Mouse (Mus musculus) midbrain, embryonic 14.5 days (tissue): ENCODE measurements around the gene Gm45213. TPM values are rescaled to one million over a fixed set of nuclear protein-coding genes. Genes with fewer than 3 reads are reported as not detected.
"Not testable (repeated sequence)": the region's sequence is repeated elsewhere in the genome, so short reads cannot be mapped to it uniquely, and the experiment has no call there.

Experiments
- ATAC-seq: fragments of 200-750 bp; cut with Nextera tagmentation; 2 replicates; pipeline ENCODE4 v1.8.0; 2017; ENCODE audit warnings: moderate number of reproducible peaks, moderate library complexity; ENCODE audit not compliant: low FRiP score, low TSS enrichment
- DNase-seq: peaks from one replicate; pipeline ENCODE4 v3.0.0-alpha.2; 2015
- H3K27ac ChIP-seq: fragments of 300-500 bp; sonication (generic); replicated peaks from 2 replicates; pipeline ENCODE4 v1.5.1; 2014; ENCODE audit warnings: mild to moderate bottlenecking, low read depth, low read length, moderate library complexity
- H3K27me3 ChIP-seq: fragments of 300-500 bp; sonication (generic); 2 replicates; pipeline ENCODE4 v1.6.1; 2014; ENCODE audit warnings: low read length, control low read depth, mixed read lengths; ENCODE audit not compliant: control insufficient read depth, insufficient read depth
- H3K36me3 ChIP-seq: fragments of 300-500 bp; sonication (generic); 2 replicates; pipeline ENCODE4 v1.6.1; 2014; ENCODE audit warnings: low read length, control low read depth; ENCODE audit not compliant: control insufficient read depth, insufficient read depth
- H3K4me1 ChIP-seq: fragments of 300-500 bp; sonication (generic); 2 replicates; pipeline ENCODE4 v1.6.1; 2014; ENCODE audit warnings: mild to moderate bottlenecking, antibody characterized with exemption, low read length, control low read depth; ENCODE audit not compliant: control insufficient read depth, insufficient read depth
- H3K4me2 ChIP-seq: fragments of 300-500 bp; sonication (generic); 2 replicates; pipeline ENCODE4 v1.6.1; 2014; ENCODE audit warnings: mild to moderate bottlenecking, low read length, moderate library complexity
- H3K4me3 ChIP-seq: fragments of 300-500 bp; sonication (generic); replicated peaks from 2 replicates; pipeline ENCODE4 v1.5.1; 2014; ENCODE audit warnings: low read depth, low read length
- H3K9ac ChIP-seq: fragments of 300-500 bp; sonication (generic); replicated peaks from 2 replicates; pipeline ENCODE4 v1.6.1; 2014; ENCODE audit warnings: mild to moderate bottlenecking, low read length, moderate library complexity
- H3K9me3 ChIP-seq: fragments of 300-500 bp; sonication (generic); 2 replicates; pipeline ENCODE4 v1.6.1; 2016; ENCODE audit warnings: low read length, control low read depth, mixed read lengths; ENCODE audit not compliant: control insufficient read depth
- WGBS: fragments of 180-500 bp; shearing (Covaris S2); extraction: QIAGEN DNeasy Blood & Tissue Kit; methylation state at CpG from one replicate; pipeline ENCODE4 v1.1.7; 2014; 5-methylcytosine and 5-hydroxymethylcytosine counted together
- polyA plus RNA-seq: library from polyadenylated mRNA; unstranded; fragments of >200 nt; fragmentation: Nextera tagmentation; extraction: Ambion mirVana; gene quantifications from 2 replicates; pipeline ENCODE4 v1.2.1, GENCODE M21; 2014

Gene Gm45213
- polyA plus RNA-seq, 1 experiment from 2014 or later = not detected

- no peak overlapping the region for H3K9ac ChIP-seq
- ATAC-seq (no peak), DNase-seq (no peak)
- 63% methylated on average over 17 of the region's 17 CpGs for WGBS
- H3K27me3 ChIP-seq = no peaks in the 10 kb centered on the region
- no peaks in the 10 kb centered on the region for H3K9me3 ChIP-seq
- no peaks in the 10 kb centered on the region for H3K4me1 ChIP-seq
- H3K27ac ChIP-seq = no peak overlapping the region
- H3K4me3 ChIP-seq = no peak overlapping the region
- H3K4me2 ChIP-seq = no peak overlapping the region
- no peaks in the 10 kb centered on the region for H3K36me3 ChIP-seq
These were observed 3.8 kb downstream of the Gm45213 start for GRCm38 (mm10) chr7:66046921-66047918.

DNA sequence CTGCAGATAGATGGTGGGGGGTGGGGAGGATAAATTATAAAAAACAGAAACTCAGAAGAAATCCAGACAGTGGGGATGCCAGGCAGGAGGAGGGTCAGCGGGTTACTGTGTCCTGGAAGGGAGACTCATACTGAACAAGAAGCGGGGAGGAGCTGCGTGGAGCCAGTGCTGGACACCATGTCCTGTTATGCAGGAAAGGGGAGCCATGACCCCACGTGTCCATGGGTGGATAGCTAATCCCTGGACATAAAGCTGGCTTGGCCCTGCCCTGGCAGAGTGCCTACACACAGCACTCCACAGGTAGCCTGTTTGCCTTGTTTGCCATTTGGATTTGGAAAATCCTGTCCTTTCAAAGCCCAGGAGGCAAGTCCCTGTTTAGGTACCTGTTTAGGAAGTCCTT is 4.6 kb downstream of the Gm45213 start:
- Histone ChIP-seq H3K4me1 (no peaks in the 10 kb centered on the region), H3K9ac (no peak overlapping the region), H3K4me3 (no peak overlapping the region), H3K9me3 (no peaks in the 10 kb centered on the region), H3K27ac (no peak overlapping the region), H3K27me3 (no peaks in the 10 kb centered on the region), H3K36me3 (no peaks in the 10 kb centered on the region), H3K4me2 (no peak overlapping the region)
- 76% methylated on average over 4 of the region's 4 CpGs for WGBS
- DNase-seq (no peak), ATAC-seq (no peak)

DNA sequence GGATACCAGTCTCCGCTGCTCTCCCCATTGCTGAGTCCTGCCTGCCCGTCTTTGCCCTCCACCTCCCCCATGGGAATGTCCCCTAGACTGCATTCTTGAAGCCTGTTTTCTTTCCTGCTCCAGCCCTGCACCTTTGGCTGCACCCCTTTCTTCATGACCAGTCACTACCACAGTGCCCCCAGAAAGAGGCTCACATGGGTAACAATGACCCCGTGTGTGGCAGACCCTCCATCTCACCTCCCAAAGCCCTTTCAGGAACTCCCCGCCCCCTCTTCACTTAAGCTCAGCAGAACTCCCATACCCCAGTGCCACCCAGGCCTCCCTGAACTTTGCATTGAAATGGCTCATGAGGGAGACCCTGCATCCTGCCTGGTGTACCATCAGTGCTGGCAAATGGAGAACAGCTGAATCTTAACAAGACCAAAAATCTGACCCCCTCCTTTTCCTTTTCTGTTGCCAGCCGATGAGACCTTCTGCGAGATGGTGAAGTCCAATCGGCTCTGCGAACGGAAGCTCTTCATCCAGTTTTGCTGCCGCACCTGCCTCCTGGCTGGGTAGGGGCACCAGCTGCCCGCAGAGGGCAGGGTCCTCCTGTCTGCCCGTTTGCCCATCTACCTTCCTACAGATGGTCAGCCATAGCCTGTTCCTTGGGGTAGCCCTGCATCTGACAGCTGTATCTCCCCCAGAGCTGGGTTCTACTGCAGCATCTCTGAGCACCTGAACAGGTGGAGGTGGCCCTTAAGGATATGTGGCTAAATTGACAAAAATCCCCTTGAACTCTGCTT is 5.2 kb downstream of the Gm45213 start:
- Histone ChIP-seq H3K9me3 (no peaks in the 10 kb centered on the region), H3K4me1 (no peaks in the 10 kb centered on the region), H3K9ac (no peak overlapping the region), H3K4me3 (no peak overlapping the region), H3K27me3 (no peaks in the 10 kb centered on the region), H3K36me3 (no peaks in the 10 kb centered on the region), H3K4me2 (no peak overlapping the region), H3K27ac (no peak overlapping the region)
- no peak for ATAC-seq
- WGBS = 82% methylated on average over 12 of the region's 12 CpGs
- DNase-seq = no peak

- no peak for DNase-seq
- Histone ChIP-seq H3K4me3 (no peak overlapping the region), H3K36me3 (no peaks in the 10 kb centered on the region), H3K9ac (no peak overlapping the region), H3K4me2 (no peak overlapping the region), H3K27ac (no peak overlapping the region), H3K27me3 (no peaks in the 10 kb centered on the region), H3K9me3 (no peaks in the 10 kb centered on the region), H3K4me1 (no peaks in the 10 kb centered on the region)
- no peak for ATAC-seq
- WGBS = 92% methylated on average over 4 of the region's 4 CpGs
These were observed 10.6 kb downstream of the Gm45213 start for GRCm38 (mm10) chr7:66053946-66054483.

GRCm38 (mm10) chr7:66055356-66055755 is 12.0 kb downstream of the Gm45213 start:
- not testable (repeated sequence) for ATAC-seq, H3K4me2 ChIP-seq, H3K9ac ChIP-seq, H3K27me3 ChIP-seq, H3K36me3 ChIP-seq, H3K4me3 ChIP-seq, H3K27ac ChIP-seq, H3K9me3 ChIP-seq, H3K4me1 ChIP-seq
- peak; percentile 81 for DNase-seq
- WGBS = 6% methylated on average over 2 of the region's 2 CpGs

- no peak within 1 kb of the TSS for H3K27ac ChIP-seq
- ATAC-seq (no peak), DNase-seq (no peak)
- WGBS = 81% methylated on average over 1 of the region's 1 CpGs
- H3K4me1 ChIP-seq = peaks cover 12% of the 10 kb centered on the region
- peak within 1 kb of the TSS; percentile 94 for H3K4me2 ChIP-seq
- H3K9me3 ChIP-seq = no peaks in the 10 kb centered on the region
- no peak within 1 kb of the TSS for H3K9ac ChIP-seq
- no peaks in the 10 kb centered on the region for H3K27me3 ChIP-seq
- peak within 1 kb of the TSS; percentile 91 for H3K4me3 ChIP-seq
- H3K36me3 ChIP-seq = peaks cover 11% of the 10 kb centered on the region
These were observed 15.3 kb downstream of the Gm45213 start, which contains the start of gene Snrpa1 for GRCm38 (mm10) chr7:66058703-66059102. Gene Snrpa1 (plus strand): TSS chr7:66059003.

- DNase-seq = peak; percentile 94
- peaks cover 23% of the 10 kb centered on the region for H3K36me3 ChIP-seq
- peak overlapping the region; percentile 92 for H3K9ac ChIP-seq
- under 1% methylated on average over 64 of the region's 64 CpGs for WGBS
- H3K9me3 ChIP-seq = no peaks in the 10 kb centered on the region
- H3K4me1 ChIP-seq = peaks cover 12% of the 10 kb centered on the region
- peak overlapping the region; percentile 94 for H3K4me2 ChIP-seq
- H3K27me3 ChIP-seq = no peaks in the 10 kb centered on the region
- peak overlapping the region; percentile 91 for H3K4me3 ChIP-seq
- H3K27ac ChIP-seq = peak overlapping the region; percentile 61
- peak; percentile 95 for ATAC-seq
These were observed 16.9 kb downstream of the Gm45213 start for GRCm38 (mm10) chr7:66060066-66060956.

DNA sequence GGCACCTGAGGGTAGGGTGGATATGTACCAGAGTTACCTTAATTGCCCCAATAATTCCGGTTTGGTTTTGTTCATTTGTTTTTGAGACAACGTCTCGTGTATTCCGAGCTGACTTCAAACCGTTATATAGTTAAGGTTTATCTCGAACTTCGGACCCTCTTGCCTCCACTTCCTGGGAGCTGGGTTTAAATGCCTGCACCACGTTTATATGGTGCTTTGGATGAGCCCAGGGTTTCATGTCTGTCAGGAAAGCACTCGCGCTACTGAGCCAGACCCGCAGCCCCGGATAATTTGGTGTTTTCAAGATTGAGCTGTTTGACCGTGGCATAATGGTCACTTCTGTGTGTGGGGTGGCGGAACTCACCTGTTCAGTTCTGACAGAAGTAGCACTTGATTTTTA is 17.7 kb downstream of the Gm45213 start:
- Histone ChIP-seq H3K27ac (no peak overlapping the region), H3K4me1 (peaks cover 12% of the 10 kb centered on the region), H3K4me2 (peak overlapping the region; percentile 94), H3K9me3 (no peaks in the 10 kb centered on the region), H3K9ac (peak overlapping the region; percentile 92), H3K4me3 (peak overlapping the region; percentile 91), H3K27me3 (no peaks in the 10 kb centered on the region), H3K36me3 (peaks cover 29% of the 10 kb centered on the region)
- ATAC-seq (no peak), DNase-seq (no peak)
- WGBS = 1% methylated on average over 14 of the region's 14 CpGs
